Mouse (Mus musculus): ENCODE data around the gene Pf4.

GRCm38 (mm10) chr5:90768218-90768617 is 4.0 kb upstream of the Pf4 start, which contains the start of gene Ppbp:
- no peak for TF ChIP-seq CTCF (conservative IDR thresholded peaks at IDR 0.05; ENCODE audit: insufficient read depth, insufficient read length, low read depth, low read length)
- TF ChIP-seq POLR2A (IDR thresholded peaks at IDR 0.05; ENCODE audit: low read depth, low read length) = no peak

Measured in kidney, adult 2 months (tissue).